ENCODE assay signal across 9 mouse cellular contexts in genomic region chr17:83353011-83353410, GRCm38 (mm10). TPM values are rescaled to one million over a fixed set of nuclear protein-coding genes. Genes with fewer than 3 reads are reported as not detected.
DNase-seq lines count a peak whose midpoint lies in the region; ATAC-seq and TF ChIP-seq lines count a peak whose summit lies in the region.
"Had no signal": no experiment of that assay in that cellular context is flagged by ENCODE, and none has a peak within 500 bp of the region (broad histone marks: within the 10 kb centered on the region; RNA-seq: fewer than 3 reads in every experiment).

No protein-coding gene starts in this region.

- no peak for ATAC-seq in heart, embryonic 13.5 days (ENCODE audit: extremely low read depth, insufficient number of reproducible peaks, low FRiP score, low TSS enrichment)
- no peak for ATAC-seq in G1E (ENCODE audit: extremely low read depth, insufficient number of reproducible peaks, low FRiP score, poor library complexity, severe bottlenecking)
- no peak for ATAC-seq in hindbrain, embryonic 12.5 days (ENCODE audit: low FRiP score)
- ATAC-seq in midbrain, embryonic 11.5 days (ENCODE audit: low FRiP score): no peak

- H3K4me2 ChIP-seq in heart, embryonic 13.5 days: peak overlapping the region; percentile 76
- H3K4me2 ChIP-seq in hindbrain, embryonic 12.5 days (replicated peaks): peak overlapping the region; percentile 80
- peak overlapping the region; percentile 71; the same call in 1 of the 2 replicates for H3K4me2 ChIP-seq in midbrain, embryonic 11.5 days

- H3K9ac ChIP-seq in heart, embryonic 13.5 days: peak overlapping the region; percentile 98
- 0 out of 2 replicates have a peak overlapping the region, but pooled peaks have one; percentile 23 for H3K9ac ChIP-seq in hindbrain, embryonic 12.5 days
- no peak overlapping the region; the same call in 1 of the 2 replicates for H3K9ac ChIP-seq in midbrain, embryonic 11.5 days (ENCODE audit: low read length)

- TF ChIP-seq CTCF in G1E (IDR thresholded peaks at IDR 0.05; ENCODE audit: low read depth, low read length): no peak

- H3K4me1 ChIP-seq in heart, embryonic 13.5 days: peaks cover 46% of the 10 kb centered on the region
- peaks cover 49% of the 10 kb centered on the region for H3K4me1 ChIP-seq in G1E (ENCODE audit: insufficient read depth, low read depth, low read length)
- H3K4me1 ChIP-seq in hindbrain, embryonic 12.5 days: peaks cover 17% of the 10 kb centered on the region
- peaks cover 14% of the 10 kb centered on the region for H3K4me1 ChIP-seq in midbrain, embryonic 11.5 days (ENCODE audit: control insufficient read depth, insufficient read depth, low read length)

- no peak overlapping the region; the same call in 1 of the 2 replicates for H3K27ac ChIP-seq in heart, embryonic 13.5 days (replicated peaks)
- no peak overlapping the region for H3K27ac ChIP-seq in hindbrain, embryonic 12.5 days
- H3K27ac ChIP-seq in midbrain, embryonic 11.5 days (ENCODE audit: low read depth, low read length): no peak overlapping the region

- no peaks in the 10 kb centered on the region for H3K36me3 ChIP-seq in heart, embryonic 13.5 days
- no peaks in the 10 kb centered on the region for H3K36me3 ChIP-seq in G1E (replicated peaks)
- no peaks in the 10 kb centered on the region for H3K36me3 ChIP-seq in hindbrain, embryonic 12.5 days
- H3K36me3 ChIP-seq in midbrain, embryonic 11.5 days (ENCODE audit: control insufficient read depth, insufficient read depth, low read length): no peaks in the 10 kb centered on the region

- H3K9me3 ChIP-seq in heart, embryonic 13.5 days: no peaks in the 10 kb centered on the region
- H3K9me3 ChIP-seq in G1E (replicated peaks): no peaks in the 10 kb centered on the region
- no peaks in the 10 kb centered on the region for H3K9me3 ChIP-seq in hindbrain, embryonic 12.5 days (replicated peaks)
- no peaks in the 10 kb centered on the region for H3K9me3 ChIP-seq in midbrain, embryonic 11.5 days (ENCODE audit: control insufficient read depth, low read length)

- 23% methylated on average over 5 of the region's 5 CpGs for WGBS in heart, embryonic 13.5 days
- 14% methylated on average over 5 of the region's 5 CpGs for WGBS in hindbrain, embryonic 12.5 days
- 17% methylated on average over 5 of the region's 5 CpGs for WGBS in midbrain, embryonic 11.5 days

- H3K27me3 ChIP-seq in heart, embryonic 13.5 days (replicated peaks): no peaks in the 10 kb centered on the region
- H3K27me3 ChIP-seq in G1E (ENCODE audit: insufficient read depth, low read length): peaks cover 2% of the 10 kb centered on the region; the same call in 1 of the 2 replicates
- no peaks in the 10 kb centered on the region for H3K27me3 ChIP-seq in hindbrain, embryonic 12.5 days
- no peaks in the 10 kb centered on the region for H3K27me3 ChIP-seq in midbrain, embryonic 11.5 days (ENCODE audit: control insufficient read depth, insufficient read depth, low read length)

- no peak for DNase-seq in heart, adult 18-20 months
- DNase-seq in G1E (ENCODE audit: low spot score): no peak
- no peak for DNase-seq in midbrain, embryonic 11.5 days (ENCODE audit: low spot score, missing footprints)
- no peak for DNase-seq in c-Kit-positive CD71-positive TER-119-positive erythroid progenitor cells, embryonic 14.5 days (ENCODE audit: low spot score)
- no peak for DNase-seq in spleen, adult 12 weeks (ENCODE audit: low spot score)
- no peak for DNase-seq in left cerebral cortex, adult 8-10 months (ENCODE audit: low spot score in 2 of 2)
- DNase-seq: lung, postnatal 36 days had no signal

- H3K4me3 ChIP-seq in heart, embryonic 13.5 days: peak overlapping the region; percentile 90
- H3K4me3 ChIP-seq in G1E (ENCODE audit: low read depth, low read length): peak overlapping the region; percentile 15; the same call in 1 of the 2 replicates
- peak overlapping the region; percentile 10; the same call in 1 of the 2 replicates for H3K4me3 ChIP-seq in hindbrain, embryonic 12.5 days
- H3K4me3 ChIP-seq in midbrain, embryonic 11.5 days (ENCODE audit: low read depth, low read length): no peak overlapping the region

RNA-seq across cellular contexts. Expression of gene Eml4, which starts 2.3 kb away (rescaled TPM):
- 14.4 and 15.4 TPM in 2 replicates for polyA plus RNA-seq in heart, embryonic 13.5 days (2015; fragmentation: Nextera tagmentation; extraction: Ambion mirVana)
- total RNA-seq in heart, adult 18-20 months (2021): 1 to 10 TPM; 4.3 to 4.4 TPM
- 30.2 and 37.8 TPM in 2 replicates for total RNA-seq in G1E (2014; fragmentation: Nextera tagmentation)
- total RNA-seq in G1E (2017): 22.4 and 26.4 TPM in 2 replicates
- polyA plus RNA-seq in G1E (2012): 3.3 and 3.7 TPM in 2 replicates
- 57.9 and 59.7 TPM in 2 replicates for polyA plus RNA-seq in hindbrain, embryonic 12.5 days (2016; fragmentation: Nextera tagmentation; extraction: Ambion mirVana)
- polyA plus RNA-seq in midbrain, embryonic 11.5 days (2014; fragmentation: Nextera tagmentation; extraction: Ambion mirVana): 40.5 and 41.2 TPM in 2 replicates
- 10 to 100 TPM; 17.6 to 20.2 (median 19.1) TPM for total RNA-seq in left cerebral cortex, adult 8-10 months (2022)
